Mouse (Mus musculus): ENCODE results near the gene Gpbar1.

DNA sequence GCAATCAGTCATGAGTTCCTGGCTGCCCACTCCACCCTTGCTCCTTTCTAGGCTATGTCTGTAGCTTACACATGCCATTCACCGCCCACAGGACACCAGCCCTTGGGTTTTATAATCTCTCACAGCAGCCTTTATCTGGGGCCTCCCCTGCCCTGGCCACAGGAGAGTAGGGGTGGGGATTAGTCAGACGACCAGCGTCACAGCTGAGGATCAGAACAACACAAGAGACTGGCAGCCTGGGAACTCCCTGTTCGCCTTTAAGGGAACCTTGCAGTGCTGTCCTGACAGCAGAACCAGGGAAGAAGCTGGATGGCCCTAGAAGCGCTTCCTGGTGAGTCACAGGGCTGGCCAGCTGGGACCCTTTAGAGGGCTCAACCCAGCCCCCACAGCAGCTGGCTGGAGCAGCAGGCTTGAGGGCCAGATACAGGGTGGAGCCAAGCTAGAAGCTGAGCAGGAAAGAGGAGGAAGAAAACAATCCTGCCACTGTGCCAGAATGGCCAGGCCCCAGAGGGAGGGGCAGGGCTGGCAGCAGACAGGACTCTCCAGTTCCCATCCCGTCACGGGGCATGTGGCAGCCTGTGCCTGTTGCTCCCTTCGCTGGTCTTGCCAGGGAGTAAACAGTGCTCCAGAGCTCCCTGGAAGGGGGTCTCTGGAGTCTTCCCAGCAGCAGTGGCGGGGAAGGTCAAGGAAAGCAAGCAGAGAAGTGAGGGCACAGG, 17.3 kb downstream of the Gpbar1 start:
- TF ChIP-seq POLR2A (IDR thresholded peaks at IDR 0.05; ENCODE audit: extremely low read depth, insufficient read depth, low read length) (0 out of 2 replicates have a peak, but pooled peaks have one; percentile 8), CTCF (IDR thresholded peaks at IDR 0.05; ENCODE audit: extremely low read depth, insufficient read depth, low read length) (no peak)
